Mouse (Mus musculus) embryonic fibroblast, embryonic 13.5 days (primary cell): ENCODE measurements at regions not wholly inside any gene's neighbourhood (a gene's known extent, or its start where the extent isn't known, plus 50 kb on each side); places are given as distances from the start of the nearest gene placed in this dataset.

Experiments
- H3K27ac ChIP-seq: 2 replicates; pipeline ENCODE4 v1.5.1; 2012; ENCODE audit warnings: low read length, control low read depth, inconsistent platforms; ENCODE audit not compliant: insufficient read depth
- H3K4me1 ChIP-seq: 2 replicates; pipeline ENCODE4 v1.6.1; 2011; ENCODE audit warnings: low read length; ENCODE audit not compliant: control insufficient read depth, insufficient read depth
- H3K4me3 ChIP-seq: 2 replicates; pipeline ENCODE4 v1.5.1; 2011; ENCODE audit warnings: mild to moderate bottlenecking, control low read depth, low read length; ENCODE audit not compliant: insufficient read depth
- CTCF ChIP-seq: IDR thresholded peaks from 2 replicates; pipeline ENCODE4 v1.5.1; 2011; ENCODE audit warnings: mild to moderate bottlenecking, control low read depth, low read length, moderate library complexity, borderline replicate concordance; ENCODE audit not compliant: insufficient read depth
- POLR2A ChIP-seq: IDR thresholded peaks from 2 replicates; pipeline ENCODE4 v1.6.1; 2011; ENCODE audit warnings: low read depth, mild to moderate bottlenecking, control low read depth, low read length, moderate library complexity

GRCm38 (mm10) chr2:131436149-131436548 is 55.1 kb upstream of the Smox start:
- H3K4me1 ChIP-seq = peaks cover 2% of the 10 kb centered on the region; the same call in 1 of the 2 replicates
- no peak overlapping the region for H3K27ac ChIP-seq
- H3K4me3 ChIP-seq = no peak overlapping the region
- no peak for TF ChIP-seq CTCF
- no peak for TF ChIP-seq POLR2A

- H3K4me3 ChIP-seq = no peak overlapping the region
- H3K4me1 ChIP-seq = peaks cover 4% of the 10 kb centered on the region; the same call in 1 of the 2 replicates
- TF ChIP-seq CTCF (no peak), POLR2A (no peak)
- H3K27ac ChIP-seq = no peak overlapping the region
Observed at GRCm38 (mm10) chr2:131430474-131430873, 60.8 kb upstream of the Smox start.

GRCm38 (mm10) chr2:131428089-131428488 is 63.2 kb upstream of the Smox start:
- Histone ChIP-seq H3K4me3 (no peak overlapping the region), H3K27ac (no peak overlapping the region), H3K4me1 (peaks cover 4% of the 10 kb centered on the region)
- TF ChIP-seq POLR2A (no peak), CTCF (no peak)

- no peak for TF ChIP-seq POLR2A
- TF ChIP-seq CTCF = no peak
- H3K4me3 ChIP-seq = no peak overlapping the region
Observed at GRCm38 (mm10) chr2:131426941-131427340, 64.4 kb upstream of the Smox start.

GRCm38 (mm10) chr2:131423616-131424320 is 67.5 kb upstream of the Smox start:
- H3K27ac ChIP-seq = peak overlapping the region; percentile 64
- no peak overlapping the region for H3K4me3 ChIP-seq
- no peaks in the 10 kb centered on the region; the same call in none of the 2 replicates for H3K4me1 ChIP-seq
- TF ChIP-seq POLR2A (no peak), CTCF (no peak)

More at GRCm38 (mm10) chr2:131426941-131427340, 64.4 kb upstream of the Smox start:
- Histone ChIP-seq H3K4me1 (peaks cover 4% of the 10 kb centered on the region), H3K27ac (no peak overlapping the region)

- H3K27ac ChIP-seq = peak overlapping the region; percentile 53
- no peaks in the 10 kb centered on the region; the same call in none of the 2 replicates for H3K4me1 ChIP-seq
- H3K4me3 ChIP-seq = peak overlapping the region; percentile 23
- TF ChIP-seq POLR2A = no peak
- no peak for TF ChIP-seq CTCF
Observed at GRCm38 (mm10) chr2:131422907-131423445, 68.3 kb upstream of the Smox start.

GRCm38 (mm10) chr2:131418130-131418529 is 65.4 kb upstream of the Rnf24 start:
- H3K4me1 ChIP-seq = no peaks in the 10 kb centered on the region
- no peak overlapping the region for H3K27ac ChIP-seq
- H3K4me3 ChIP-seq = no peak overlapping the region
- no peak for TF ChIP-seq POLR2A
- no peak for TF ChIP-seq CTCF

- Histone ChIP-seq H3K4me3 (no peak overlapping the region), H3K27ac (no peak overlapping the region), H3K4me1 (no peaks in the 10 kb centered on the region)
- TF ChIP-seq POLR2A (no peak), CTCF (no peak)
Observed at GRCm38 (mm10) chr2:131417472-131417871, 64.8 kb upstream of the Rnf24 start.

GRCm38 (mm10) chr2:131416482-131416881 is 63.8 kb upstream of the Rnf24 start:
- H3K4me3 ChIP-seq = no peak overlapping the region
- TF ChIP-seq POLR2A = no peak
- peak; percentile 88 for TF ChIP-seq CTCF
- H3K27ac ChIP-seq = no peak overlapping the region
- H3K4me1 ChIP-seq = no peaks in the 10 kb centered on the region

GRCm38 (mm10) chr2:131410906-131411520 is 58.3 kb upstream of the Rnf24 start:
- TF ChIP-seq POLR2A (no peak), CTCF (no peak)
- Histone ChIP-seq H3K27ac (no peak overlapping the region), H3K4me1 (no peaks in the 10 kb centered on the region), H3K4me3 (no peak overlapping the region)
